In the genomic region with DNA sequence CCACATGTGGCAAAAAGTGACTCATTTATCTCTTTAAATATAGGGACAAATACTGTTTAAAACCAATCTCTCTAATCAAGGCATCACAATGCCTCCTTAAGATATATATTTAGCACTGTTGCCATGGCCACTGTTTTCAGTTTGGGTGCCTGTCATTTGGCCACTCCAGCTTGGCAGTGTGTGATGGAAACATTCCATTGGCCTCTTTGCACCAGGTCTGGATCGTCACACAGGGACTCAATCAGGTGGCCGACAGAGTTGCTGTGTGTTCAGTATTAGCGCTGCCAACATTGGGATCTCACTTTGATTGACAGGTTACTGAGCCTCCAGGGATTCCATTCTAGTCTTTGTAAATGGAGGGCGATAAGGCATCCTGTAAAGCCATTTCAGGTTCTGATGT, we compare ENCODE assay signal across 12 mouse cellular contexts. TPM values are rescaled to one million over a fixed set of nuclear protein-coding genes. Genes with fewer than 3 reads are reported as not detected.
DNase-seq lines count a peak whose midpoint lies in the region; ATAC-seq and TF ChIP-seq lines count a peak whose summit lies in the region.
"Had no signal": no experiment of that assay in that cellular context is flagged by ENCODE, and none has a peak within 500 bp of the region (broad histone marks: within the 10 kb centered on the region; RNA-seq: fewer than 3 reads in every experiment).

No protein-coding gene starts in this region.

- no peak overlapping the region for H3K9ac ChIP-seq in hindbrain, embryonic 16.5 days (ENCODE audit: low read depth, low read length)
- H3K9ac ChIP-seq in lung, embryonic 14.5 days: no peak overlapping the region
- H3K9ac ChIP-seq: intestine, embryonic 15.5 days; limb, embryonic 15.5 days; neural tube, embryonic 12.5 days had no signal

- no peak for DNase-seq in hindbrain, embryonic 10.5 days (ENCODE audit: low spot score)
- DNase-seq in cerebellum, adult 9-10 months: peak; percentile 39
- DNase-seq in heart, adult 18-20 months: peak; percentile 84 to 89
- DNase-seq in lung, embryonic 14.5 days: peak; percentile 36
- DNase-seq in urinary bladder, postnatal 4 days (ENCODE audit: low spot score in 2 of 2): no peak
- DNase-seq in c-Kit-positive CD71-positive TER-119-positive erythroid progenitor cells, embryonic 14.5 days (ENCODE audit: low spot score): no peak

- no peaks in the 10 kb centered on the region for H3K36me3 ChIP-seq in hindbrain, embryonic 16.5 days (ENCODE audit: control insufficient read depth, insufficient read depth, low read length)
- no peaks in the 10 kb centered on the region for H3K36me3 ChIP-seq in hindbrain, embryonic 10.5 days
- no peaks in the 10 kb centered on the region for H3K36me3 ChIP-seq in lung, embryonic 14.5 days (ENCODE audit: insufficient read depth)
- H3K36me3 ChIP-seq: intestine, embryonic 15.5 days; limb, embryonic 15.5 days; neural tube, embryonic 12.5 days had no signal

- no peak overlapping the region for H3K4me2 ChIP-seq in hindbrain, embryonic 16.5 days (ENCODE audit: low read length)
- no peak overlapping the region for H3K4me2 ChIP-seq in lung, embryonic 14.5 days
- H3K4me2 ChIP-seq: intestine, embryonic 15.5 days; limb, embryonic 15.5 days; neural tube, embryonic 12.5 days had no signal

- 45% methylated on average over 4 of the region's 4 CpGs for WGBS in hindbrain, embryonic 16.5 days
- WGBS in hindbrain, embryonic 10.5 days: 79% methylated on average over 4 of the region's 4 CpGs
- WGBS in lung, embryonic 14.5 days: 63% methylated on average over 4 of the region's 4 CpGs

- no peak; the same call in 1 of the 2 replicates for ATAC-seq in hindbrain, embryonic 16.5 days
- ATAC-seq in lung, embryonic 14.5 days (ENCODE audit: insufficient read depth): peak; percentile 58; the same call in 1 of the 2 replicates
- ATAC-seq in megakaryocyte progenitor cell, adult 5-6 weeks (replicated peaks; ENCODE audit: poor library complexity): no peak
- ATAC-seq: intestine, embryonic 15.5 days had no signal

- H3K27ac ChIP-seq in hindbrain, embryonic 16.5 days (ENCODE audit: low read depth, low read length): 0 out of 2 replicates have a peak overlapping the region, but pooled peaks have one; percentile 23
- no peak overlapping the region for H3K27ac ChIP-seq in hindbrain, embryonic 10.5 days
- H3K27ac ChIP-seq in lung, embryonic 14.5 days (ENCODE audit: low read depth): no peak overlapping the region
- H3K27ac ChIP-seq: intestine, embryonic 15.5 days; limb, embryonic 15.5 days; neural tube, embryonic 12.5 days had no signal

- H3K9me3 ChIP-seq in hindbrain, embryonic 16.5 days (ENCODE audit: control insufficient read depth, low read length): no peaks in the 10 kb centered on the region
- H3K9me3 ChIP-seq in hindbrain, embryonic 10.5 days: no peaks in the 10 kb centered on the region
- no peaks in the 10 kb centered on the region for H3K9me3 ChIP-seq in lung, embryonic 14.5 days (ENCODE audit: low read depth, low read length)
- H3K9me3 ChIP-seq: intestine, embryonic 15.5 days; limb, embryonic 15.5 days; neural tube, embryonic 12.5 days had no signal

- no peaks in the 10 kb centered on the region for H3K4me1 ChIP-seq in hindbrain, embryonic 16.5 days (ENCODE audit: control insufficient read depth, insufficient read depth, low read depth, low read length)
- H3K4me1 ChIP-seq in hindbrain, embryonic 10.5 days (replicated peaks): no peaks in the 10 kb centered on the region
- no peaks in the 10 kb centered on the region for H3K4me1 ChIP-seq in lung, embryonic 14.5 days (ENCODE audit: insufficient read depth)
- H3K4me1 ChIP-seq: intestine, embryonic 15.5 days; neural tube, embryonic 12.5 days had no signal

- no peaks in the 10 kb centered on the region for H3K27me3 ChIP-seq in hindbrain, embryonic 16.5 days (replicated peaks; ENCODE audit: control insufficient read depth, insufficient read depth, low read length)
- no peaks in the 10 kb centered on the region for H3K27me3 ChIP-seq in hindbrain, embryonic 10.5 days (ENCODE audit: insufficient read depth, poor library complexity, severe bottlenecking)
- H3K27me3 ChIP-seq in lung, embryonic 14.5 days (ENCODE audit: insufficient read depth, low read length): no peaks in the 10 kb centered on the region
- H3K27me3 ChIP-seq: CH12.LX; intestine, embryonic 15.5 days; limb, embryonic 15.5 days; neural tube, embryonic 12.5 days had no signal

- TF ChIP-seq CTCF in lung, embryonic 14.5 days (IDR thresholded peaks at IDR 0.05; ENCODE audit: low read depth): no peak

- no peak overlapping the region for H3K4me3 ChIP-seq in hindbrain, embryonic 16.5 days (ENCODE audit: low read length)
- no peak overlapping the region for H3K4me3 ChIP-seq in hindbrain, embryonic 10.5 days
- no peak overlapping the region for H3K4me3 ChIP-seq in lung, embryonic 14.5 days (ENCODE audit: low read depth, low read length)
- H3K4me3 ChIP-seq: intestine, embryonic 15.5 days; limb, embryonic 15.5 days; neural tube, embryonic 12.5 days had no signal

RNA-seq across cellular contexts. Expression of a gene that starts 46.1 kb away (rescaled TPM):
- 1.3 and 1.5 TPM in 2 replicates for polyA plus RNA-seq in hindbrain, embryonic 16.5 days (2015; fragmentation: Nextera tagmentation; extraction: Ambion mirVana)
- polyA plus RNA-seq in hindbrain, embryonic 10.5 days (2016; fragmentation: Nextera tagmentation; extraction: Ambion mirVana): 0.36 and 0.90 TPM in 2 replicates
- total RNA-seq in heart, adult 18-20 months (2021): 10 to 100 TPM; 27.3 to 43.5 TPM
- 8.9 and 9.5 TPM in 2 replicates for polyA plus RNA-seq in lung, embryonic 14.5 days (2014; fragmentation: Nextera tagmentation; extraction: Ambion mirVana)
- total RNA-seq in megakaryocyte progenitor cell, adult 5-6 weeks (2015): 5.8 and 6.4 TPM in 2 replicates
- 3.1 and 3.3 TPM in 2 replicates for total RNA-seq in megakaryocyte progenitor cell, adult 5-6 weeks (2017)

Comparison
In these comparisons a context has a peak if more than half of its experiments do, and no peak if none do; other contexts are left out.
1. DNase-seq: peak in cerebellum, adult 9-10 months (single experiment), heart, adult 18-20 months (2 of 2) and lung, embryonic 14.5 days (single experiment); none in hindbrain, embryonic 10.5 days (single experiment), urinary bladder, postnatal 4 days (0 of 2) and c-Kit-positive CD71-positive TER-119-positive erythroid progenitor cells, embryonic 14.5 days (single experiment).